Mouse (Mus musculus): ENCODE data around the gene Trpm3.

GRCm38 (mm10) chr19:22292671-22293070 lies 153.8 kb downstream of the Trpm3 start:
- no peak for TF ChIP-seq CTCF (IDR thresholded peaks at IDR 0.05; ENCODE audit: insufficient read depth, low read length)
- no peak for TF ChIP-seq POLR2A (IDR thresholded peaks at IDR 0.05; ENCODE audit: borderline replicate concordance, extremely low read depth, low read depth, low read length)

All from lung, adult 2 months (tissue).